Mouse (Mus musculus): ENCODE measurements around the gene Gm49450.

The Gm49450 gene

GRCm38 (mm10) chr15:98953401-98954356 lies at the start of gene Gm49450, which contains the start of gene Tuba1a:
Gm49450 (minus strand) TSS chr15:98953551.
Tuba1a (minus strand) TSS chr15:98953703.
- peak; percentile 78 for DNase-seq (ENCODE audit: low spot score)

GRCm38 (mm10) chr15:99001451-99001931 lies 48.1 kb upstream of the Gm49450 start:
- DNase-seq (ENCODE audit: low spot score): no peak

DNA sequence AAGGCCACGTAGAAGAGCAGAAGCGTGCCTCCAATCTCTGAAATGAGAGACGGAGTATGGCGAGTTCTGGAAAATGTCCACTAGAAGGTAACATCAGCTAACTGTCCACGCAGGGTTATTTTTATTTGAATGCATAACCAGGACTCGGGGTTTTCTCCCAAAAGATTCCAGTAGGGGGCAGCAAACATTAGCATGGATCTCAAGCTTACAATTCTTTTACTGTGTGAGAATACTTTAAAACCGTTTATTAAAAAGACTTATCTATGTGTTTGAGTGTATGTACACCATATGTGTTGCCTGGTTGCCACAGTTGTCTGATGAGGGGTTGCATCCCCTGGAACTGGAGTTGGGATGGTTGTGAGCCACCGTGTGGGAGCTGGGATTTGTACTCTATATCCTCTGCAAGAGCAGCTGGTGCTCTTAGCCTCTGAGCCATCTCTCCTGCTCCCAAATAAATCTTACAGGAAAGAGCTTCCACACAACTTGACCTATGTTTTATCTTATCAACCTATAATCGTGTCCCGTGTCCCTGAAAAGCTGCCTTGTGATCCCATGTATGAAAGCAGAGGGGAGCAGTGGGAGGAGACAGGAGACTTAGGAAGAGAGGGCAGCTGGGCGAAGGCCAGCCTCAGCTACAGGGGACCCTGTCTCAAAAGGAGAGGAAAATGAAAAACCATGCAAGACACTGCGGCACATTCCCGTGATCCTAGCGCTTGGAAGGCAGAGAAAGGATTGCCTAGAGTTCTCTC lies 47.4 kb upstream of the Gm49450 start:
- DNase-seq (ENCODE audit: low spot score): peak; percentile 91

DNA sequence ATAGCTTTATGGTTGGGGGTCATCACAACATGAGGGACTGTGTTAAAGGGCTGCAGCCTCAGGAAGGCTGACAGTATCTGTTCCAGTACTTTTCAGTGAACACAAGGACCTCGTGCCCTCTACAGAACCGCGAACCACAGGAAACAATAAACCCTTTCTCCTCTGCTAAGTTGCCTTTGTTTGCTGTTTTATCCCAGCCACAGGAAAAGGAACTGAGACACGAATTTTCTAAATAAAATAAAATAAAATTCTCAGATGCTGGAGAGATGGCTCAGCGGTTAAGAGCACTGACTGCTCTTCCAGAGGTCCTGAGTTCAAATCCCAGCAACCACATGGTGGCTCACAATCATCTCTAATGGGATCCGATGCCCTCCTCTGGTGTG lies 45.4 kb upstream of the Gm49450 start:
- DNase-seq (ENCODE audit: low spot score): no peak

GRCm38 (mm10) chr15:98997938-98998774 lies 44.8 kb upstream of the Gm49450 start:
- peak; percentile 65 for DNase-seq (ENCODE audit: low spot score)

- DNase-seq (ENCODE audit: low spot score): no peak
Measured at GRCm38 (mm10) chr15:98996840-98997239, 43.5 kb upstream of the Gm49450 start.

DNA sequence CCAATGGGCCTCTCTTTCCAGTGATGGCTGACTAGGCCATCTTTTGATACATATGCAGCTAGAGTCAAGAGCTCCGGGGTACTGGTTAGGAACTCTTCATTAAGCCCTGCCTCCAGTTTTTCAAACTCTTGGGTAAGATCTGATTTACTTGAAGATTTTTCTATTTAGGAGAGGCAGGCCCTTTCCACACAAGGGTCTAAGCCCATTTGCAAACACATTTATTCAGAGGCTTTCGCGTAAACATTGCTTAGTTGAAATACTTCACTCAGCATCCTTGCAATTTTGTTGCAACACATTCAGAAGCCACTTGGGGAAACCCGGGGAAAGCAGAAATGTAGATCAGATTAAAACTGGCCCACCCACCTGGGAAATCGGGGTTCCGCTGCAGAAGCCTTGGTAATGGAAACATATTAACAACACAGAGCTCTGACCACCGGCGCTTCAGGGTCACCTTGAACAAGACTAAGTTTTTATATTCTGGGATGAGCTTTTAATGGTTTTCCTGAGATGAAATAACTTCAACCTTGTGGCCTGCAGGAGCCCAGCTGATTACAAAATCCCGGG lies 41.7 kb upstream of the Gm49450 start:
- DNase-seq (ENCODE audit: low spot score): no peak

- DNase-seq (ENCODE audit: low spot score): peak; percentile 96
Measured at GRCm38 (mm10) chr15:98993865-98994264, 40.5 kb upstream of the Gm49450 start.

DNA sequence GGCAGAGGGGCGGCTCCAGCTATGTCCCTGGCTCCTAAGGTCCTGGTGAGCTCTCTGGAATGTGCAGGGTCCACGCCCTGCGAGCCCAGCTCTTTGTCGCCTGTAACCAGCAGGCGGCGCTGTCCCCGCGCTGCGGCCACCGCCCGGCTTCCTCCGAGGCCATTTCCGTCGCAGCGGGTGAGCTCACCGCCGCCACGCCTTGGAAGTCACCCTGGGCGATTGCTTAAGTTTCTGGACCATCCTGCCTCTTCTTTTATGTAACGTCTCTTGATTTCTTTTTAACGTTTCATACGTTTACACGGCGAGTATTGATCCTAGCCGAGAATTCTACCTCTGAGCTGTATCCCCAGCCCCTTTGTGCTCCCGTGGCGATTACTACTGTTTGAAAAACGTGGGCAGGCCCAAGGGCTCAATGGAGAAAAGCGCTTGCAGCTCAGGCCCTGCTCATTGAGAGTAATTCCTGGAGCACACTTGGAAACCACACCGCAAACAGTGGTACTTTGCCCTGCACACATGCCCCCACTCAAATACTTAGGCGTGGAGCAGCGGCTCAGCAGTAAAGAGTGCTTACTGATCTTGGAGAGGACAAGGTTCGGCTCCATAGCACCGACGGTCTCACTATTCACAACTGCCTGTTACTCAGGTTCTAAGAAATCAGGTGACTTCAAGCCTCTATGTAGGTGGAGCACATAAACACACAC lies 39.9 kb upstream of the Gm49450 start:
- DNase-seq (ENCODE audit: low spot score): peak; percentile 94

DNA sequence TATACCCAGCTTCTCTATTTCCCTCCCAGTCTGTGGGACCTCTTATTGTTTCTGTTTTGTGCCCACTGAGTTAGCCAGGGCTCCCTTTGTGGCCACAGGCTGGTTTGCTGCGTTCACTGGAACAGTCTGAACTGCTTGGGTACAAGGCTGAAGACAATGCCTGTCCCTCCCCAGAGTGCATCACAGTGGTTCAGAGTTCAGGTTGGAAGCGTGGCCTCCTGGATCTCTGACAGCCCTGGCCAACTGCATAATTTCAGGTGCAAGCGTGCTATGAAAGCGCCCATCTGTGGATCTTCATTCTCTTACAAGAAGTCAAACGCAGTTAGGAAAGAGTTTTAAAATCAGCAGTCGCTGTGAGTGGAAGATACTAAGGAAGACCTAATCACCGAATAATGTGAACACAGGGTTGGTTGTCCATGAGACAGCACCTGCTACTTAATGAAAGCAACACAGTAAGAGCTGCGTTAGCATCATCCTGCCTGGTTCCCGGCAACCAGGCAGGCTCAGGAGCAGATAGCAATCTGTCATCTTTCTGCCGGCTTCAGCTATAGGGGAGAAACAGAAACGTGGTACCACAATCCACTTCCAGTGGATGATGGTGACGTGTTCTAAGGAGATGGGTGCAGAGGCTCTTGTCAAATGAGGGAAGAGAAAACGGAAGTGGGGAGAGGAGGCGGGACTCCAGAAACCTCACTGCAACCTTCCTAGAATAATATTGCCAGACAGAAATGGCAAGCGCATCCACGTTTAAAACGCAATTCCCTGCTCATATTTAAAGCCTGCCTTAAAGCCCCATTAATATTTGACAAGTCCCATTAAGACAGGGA lies 38.9 kb upstream of the Gm49450 start:
- no peak for DNase-seq (ENCODE audit: low spot score)

GRCm38 (mm10) chr15:98991540-98992050 lies 38.2 kb upstream of the Gm49450 start:
- no peak for DNase-seq (ENCODE audit: low spot score)

- DNase-seq (ENCODE audit: low spot score): no peak
Measured at GRCm38 (mm10) chr15:98990669-98991539, 37.6 kb upstream of the Gm49450 start.

DNA sequence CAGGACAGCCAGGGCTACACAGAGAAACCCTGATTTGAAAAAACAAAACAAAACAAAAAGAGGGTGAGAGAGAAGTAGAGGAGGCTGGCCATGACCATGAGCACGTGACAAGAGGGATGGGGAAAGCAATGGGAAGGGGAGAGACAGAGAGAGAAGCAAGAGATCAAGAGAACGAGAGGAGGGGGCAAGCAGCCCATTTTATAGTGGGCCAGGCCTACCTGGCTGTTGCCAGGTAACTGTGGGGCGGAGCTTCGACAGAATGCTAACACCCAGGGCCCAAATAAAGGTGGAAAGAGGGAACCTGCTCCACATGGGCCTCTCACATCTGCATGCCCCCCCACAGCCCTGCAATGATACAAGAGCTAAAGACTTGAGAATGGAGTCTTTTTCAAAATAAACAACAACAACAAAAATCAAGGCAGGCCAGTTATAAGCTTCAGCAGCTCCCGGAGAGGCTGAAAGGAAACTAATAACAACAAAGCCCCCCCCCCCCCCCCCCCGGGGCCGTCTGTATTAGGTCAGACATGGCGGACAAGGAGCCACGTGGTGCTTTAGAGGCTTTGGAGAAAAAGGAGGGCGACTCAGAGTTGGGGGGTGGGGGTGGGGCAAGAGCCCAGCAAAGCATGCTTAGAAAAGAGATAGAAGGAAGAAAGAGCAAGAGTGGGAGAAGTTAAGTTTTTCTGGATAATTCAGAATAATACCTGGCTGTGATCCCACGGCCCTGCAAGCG lies 36.5 kb upstream of the Gm49450 start:
- no peak for DNase-seq (ENCODE audit: low spot score)

- DNase-seq (ENCODE audit: low spot score): no peak
Measured at GRCm38 (mm10) chr15:98988787-98989186, 35.4 kb upstream of the Gm49450 start.

- DNase-seq (ENCODE audit: low spot score): peak; percentile 63
Measured at GRCm38 (mm10) chr15:98987661-98988181, 34.4 kb upstream of the Gm49450 start.

DNA sequence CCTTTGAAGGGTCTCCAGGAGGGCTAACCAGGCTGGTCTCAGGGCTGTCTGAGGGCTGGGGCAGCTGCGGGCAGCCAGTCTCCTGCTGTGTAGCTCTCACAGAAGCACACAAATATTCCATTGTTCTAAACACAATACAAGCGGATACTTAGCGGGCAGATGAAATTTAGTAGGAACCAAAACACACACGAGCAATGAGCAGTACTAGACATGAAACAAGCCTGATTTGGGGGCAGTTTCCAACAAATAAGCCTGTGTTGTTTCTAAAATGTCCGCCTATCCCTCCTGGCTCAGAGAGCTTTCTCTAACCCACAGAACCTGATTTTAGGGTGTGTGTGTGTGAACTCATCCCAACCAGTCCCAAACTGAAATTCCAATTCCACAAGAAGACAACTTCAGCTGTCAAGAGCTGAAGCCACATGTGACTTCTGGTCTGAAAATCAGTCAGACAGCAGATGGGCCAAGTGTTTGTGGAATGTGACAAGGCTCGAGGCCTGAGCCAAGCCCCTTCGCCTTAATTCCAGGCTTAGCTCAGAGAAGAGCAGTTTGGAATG lies 33.8 kb upstream of the Gm49450 start:
- peak; percentile 92 for DNase-seq (ENCODE audit: low spot score)

DNA sequence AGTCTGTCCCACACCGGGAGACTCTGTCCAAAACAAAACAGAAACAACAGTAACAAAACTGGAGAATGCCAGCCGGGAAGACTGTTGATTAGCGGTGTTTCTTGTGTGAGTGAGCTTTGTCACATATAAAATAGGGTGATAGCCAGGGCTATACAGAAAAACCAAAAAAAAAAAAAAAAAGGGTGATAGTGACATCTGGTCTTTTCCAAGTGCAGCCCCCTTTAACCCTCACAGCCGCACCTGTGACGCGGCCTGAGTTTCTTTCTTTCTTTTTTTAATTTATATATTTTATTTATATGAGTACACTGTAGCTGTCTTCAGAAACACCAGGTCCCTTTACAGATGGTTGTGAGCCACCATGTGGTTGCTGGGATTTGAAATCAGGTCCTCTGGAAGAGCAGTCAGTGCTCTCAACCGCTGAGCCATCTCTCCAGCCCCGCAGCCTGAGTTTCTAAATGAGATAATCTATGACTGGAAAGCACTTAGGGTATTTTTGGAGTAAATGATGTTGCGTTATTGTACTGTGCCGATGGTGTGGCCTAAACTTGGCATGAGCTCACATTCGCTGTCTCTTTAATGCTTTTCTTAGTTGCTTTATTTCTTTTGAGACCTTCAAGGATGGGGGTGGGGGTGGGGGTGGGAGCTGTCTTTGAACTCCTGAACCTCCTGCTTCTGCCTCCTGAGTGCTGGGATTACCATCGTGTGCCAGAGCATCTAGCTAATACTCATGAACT lies 32.8 kb upstream of the Gm49450 start:
- DNase-seq (ENCODE audit: low spot score): no peak
